ENCODE assay signal across 20 mouse cellular contexts in genomic region chr15:30471280-30471966, GRCm38 (mm10).
A peak's percentile ranks its signal among the peaks of the same experiment; 100 is the strongest.
DNase-seq lines count a peak whose midpoint lies in the region; ATAC-seq and TF ChIP-seq lines count a peak whose summit lies in the region.
"Had no signal": no experiment of that assay in that cellular context is flagged by ENCODE, and none has a peak within 500 bp of the region (broad histone marks: within the 10 kb centered on the region; RNA-seq: fewer than 3 reads in every experiment).

No protein-coding gene starts in this region.

- no peak overlapping the region for H3K9ac ChIP-seq in forebrain, embryonic 12.5 days
- H3K9ac ChIP-seq in hindbrain, embryonic 16.5 days (ENCODE audit: low read depth, low read length): no peak overlapping the region
- no peak overlapping the region for H3K9ac ChIP-seq in hindbrain, embryonic 14.5 days
- H3K9ac ChIP-seq in forebrain, embryonic 16.5 days (replicated peaks; ENCODE audit: low read depth, low read length): no peak overlapping the region
- H3K9ac ChIP-seq: embryonic facial prominence, embryonic 15.5 days; heart, embryonic 12.5 days; kidney, embryonic 15.5 days; limb, embryonic 13.5 days; liver, embryonic 13.5 days; lung, embryonic 15.5 days had no signal

- H3K4me3 ChIP-seq in forebrain, embryonic 12.5 days (replicated peaks): no peak overlapping the region
- no peak overlapping the region for H3K4me3 ChIP-seq in forebrain, embryonic 10.5 days
- no peak overlapping the region for H3K4me3 ChIP-seq in hindbrain, embryonic 16.5 days (ENCODE audit: low read length)
- H3K4me3 ChIP-seq in hindbrain, embryonic 14.5 days (replicated peaks; ENCODE audit: low read length): no peak overlapping the region
- H3K4me3 ChIP-seq in forebrain, embryonic 16.5 days (replicated peaks; ENCODE audit: low read length): no peak overlapping the region
- H3K4me3 ChIP-seq: embryonic facial prominence, embryonic 15.5 days; heart, embryonic 12.5 days; kidney, embryonic 15.5 days; limb, embryonic 13.5 days; liver, embryonic 13.5 days; lung, embryonic 15.5 days had no signal

- H3K4me2 ChIP-seq in forebrain, embryonic 12.5 days: no peak overlapping the region
- H3K4me2 ChIP-seq in hindbrain, embryonic 16.5 days (ENCODE audit: low read length): no peak overlapping the region
- no peak overlapping the region for H3K4me2 ChIP-seq in hindbrain, embryonic 14.5 days (replicated peaks)
- H3K4me2 ChIP-seq in forebrain, embryonic 16.5 days (ENCODE audit: low read length): no peak overlapping the region
- H3K4me2 ChIP-seq: embryonic facial prominence, embryonic 15.5 days; heart, embryonic 12.5 days; kidney, embryonic 15.5 days; limb, embryonic 13.5 days; liver, embryonic 13.5 days; lung, embryonic 15.5 days had no signal

- H3K4me1 ChIP-seq in forebrain, embryonic 12.5 days: no peaks in the 10 kb centered on the region; the same call in 1 of the 2 replicates
- H3K4me1 ChIP-seq in forebrain, embryonic 10.5 days: no peaks in the 10 kb centered on the region
- peaks cover 8% of the 10 kb centered on the region for H3K4me1 ChIP-seq in hindbrain, embryonic 16.5 days (ENCODE audit: control insufficient read depth, insufficient read depth, low read depth, low read length)
- H3K4me1 ChIP-seq in hindbrain, embryonic 14.5 days (replicated peaks; ENCODE audit: control insufficient read depth, insufficient read depth, low read length): peaks cover 18% of the 10 kb centered on the region
- H3K4me1 ChIP-seq in forebrain, embryonic 16.5 days (replicated peaks; ENCODE audit: control insufficient read depth, insufficient read depth, low read length): 0 out of 2 replicates have a peak, but pooled peaks cover 3% of the 10 kb centered on the region
- H3K4me1 ChIP-seq: embryonic facial prominence, embryonic 15.5 days; heart, embryonic 12.5 days; kidney, embryonic 15.5 days; limb, embryonic 13.5 days; liver, embryonic 13.5 days; lung, embryonic 15.5 days had no signal

- no peaks in the 10 kb centered on the region for H3K9me3 ChIP-seq in forebrain, embryonic 12.5 days
- no peaks in the 10 kb centered on the region for H3K9me3 ChIP-seq in forebrain, embryonic 10.5 days
- no peaks in the 10 kb centered on the region for H3K9me3 ChIP-seq in hindbrain, embryonic 16.5 days (ENCODE audit: control insufficient read depth, low read length)
- no peaks in the 10 kb centered on the region for H3K9me3 ChIP-seq in hindbrain, embryonic 14.5 days (ENCODE audit: control insufficient read depth, low read length)
- H3K9me3 ChIP-seq in forebrain, embryonic 16.5 days (ENCODE audit: control insufficient read depth, low read length): no peaks in the 10 kb centered on the region
- H3K9me3 ChIP-seq: embryonic facial prominence, embryonic 15.5 days; heart, embryonic 12.5 days; kidney, embryonic 15.5 days; limb, embryonic 13.5 days; liver, embryonic 13.5 days; lung, embryonic 15.5 days had no signal

- no peak for TF ChIP-seq CTCF in brain, embryonic 14.5 days (IDR thresholded peaks at IDR 0.05; ENCODE audit: borderline replicate concordance, extremely low read depth, insufficient read depth, insufficient read length)

- ATAC-seq in forebrain, embryonic 12.5 days (ENCODE audit: low FRiP score): peak; percentile 41; the same call in 1 of the 2 replicates
- ATAC-seq in hindbrain, embryonic 16.5 days: peak; percentile 29; the same call in 1 of the 2 replicates
- ATAC-seq in hindbrain, embryonic 14.5 days (ENCODE audit: low FRiP score): no peak; the same call in 1 of the 2 replicates
- peak; percentile 43; the same call in 1 of the 2 replicates for ATAC-seq in forebrain, embryonic 16.5 days
- ATAC-seq: intestine, embryonic 16.5 days had no signal

- no peak for TF ChIP-seq POLR2A in brain, embryonic 14.5 days (IDR thresholded peaks at IDR 0.05; ENCODE audit: borderline replicate concordance, extremely low read depth, insufficient read depth, insufficient read length, poor library complexity, severe bottlenecking)

- no peaks in the 10 kb centered on the region for H3K36me3 ChIP-seq in forebrain, embryonic 12.5 days (replicated peaks)
- no peaks in the 10 kb centered on the region for H3K36me3 ChIP-seq in forebrain, embryonic 10.5 days (replicated peaks)
- H3K36me3 ChIP-seq in hindbrain, embryonic 16.5 days (ENCODE audit: control insufficient read depth, insufficient read depth, low read length): no peaks in the 10 kb centered on the region
- no peaks in the 10 kb centered on the region for H3K36me3 ChIP-seq in hindbrain, embryonic 14.5 days (replicated peaks; ENCODE audit: control insufficient read depth, insufficient read depth)
- no peaks in the 10 kb centered on the region for H3K36me3 ChIP-seq in forebrain, embryonic 16.5 days (ENCODE audit: control insufficient read depth, insufficient read depth)
- H3K36me3 ChIP-seq: embryonic facial prominence, embryonic 15.5 days; heart, embryonic 12.5 days; kidney, embryonic 15.5 days; limb, embryonic 13.5 days; liver, embryonic 13.5 days; lung, embryonic 15.5 days had no signal

- no peak for DNase-seq in forebrain, embryonic 10.5 days (ENCODE audit: extremely low spot score, low spot score)
- DNase-seq in hindbrain, embryonic 14.5 days (ENCODE audit: low spot score): no peak
- DNase-seq in brain, embryonic 14.5 days (ENCODE audit: low read depth): peak; percentile 54
- DNase-seq in spleen, adult 12 weeks (ENCODE audit: low spot score): no peak
- DNase-seq: B cell, adult 2 months; kidney, postnatal 4 days; layer of hippocampus, adult 9-11 months; liver, embryonic 13.5 days; lung, postnatal 4 days; retina, postnatal 1 day; thymus, adult 2 months had no signal

- WGBS in forebrain, embryonic 12.5 days: 81% methylated on average over 6 of the region's 6 CpGs
- WGBS in forebrain, embryonic 10.5 days: 84% methylated on average over 6 of the region's 6 CpGs
- 53% methylated on average over 6 of the region's 6 CpGs for WGBS in hindbrain, embryonic 16.5 days
- WGBS in hindbrain, embryonic 14.5 days: 56% methylated on average over 6 of the region's 6 CpGs
- WGBS in forebrain, embryonic 16.5 days: 67% methylated on average over 6 of the region's 6 CpGs

- no peak overlapping the region for H3K27ac ChIP-seq in forebrain, embryonic 12.5 days
- no peak overlapping the region for H3K27ac ChIP-seq in forebrain, embryonic 10.5 days
- no peak overlapping the region for H3K27ac ChIP-seq in hindbrain, embryonic 16.5 days (ENCODE audit: low read depth, low read length)
- H3K27ac ChIP-seq in hindbrain, embryonic 14.5 days: no peak overlapping the region
- H3K27ac ChIP-seq in forebrain, embryonic 16.5 days (ENCODE audit: low read length): no peak overlapping the region
- H3K27ac ChIP-seq: embryonic facial prominence, embryonic 15.5 days; kidney, embryonic 15.5 days; limb, embryonic 13.5 days; liver, embryonic 13.5 days; lung, embryonic 15.5 days had no signal

- H3K27me3 ChIP-seq in forebrain, embryonic 12.5 days: no peaks in the 10 kb centered on the region
- no peaks in the 10 kb centered on the region for H3K27me3 ChIP-seq in forebrain, embryonic 10.5 days (ENCODE audit: poor library complexity, severe bottlenecking)
- H3K27me3 ChIP-seq in hindbrain, embryonic 16.5 days (replicated peaks; ENCODE audit: control insufficient read depth, insufficient read depth, low read length): no peaks in the 10 kb centered on the region
- H3K27me3 ChIP-seq in hindbrain, embryonic 14.5 days (ENCODE audit: control insufficient read depth, insufficient read depth, low read length): no peaks in the 10 kb centered on the region
- H3K27me3 ChIP-seq in forebrain, embryonic 16.5 days (replicated peaks; ENCODE audit: control insufficient read depth, insufficient read depth, low read length): no peaks in the 10 kb centered on the region
- H3K27me3 ChIP-seq: embryonic facial prominence, embryonic 15.5 days; heart, embryonic 12.5 days; kidney, embryonic 15.5 days; limb, embryonic 13.5 days; liver, embryonic 13.5 days; lung, embryonic 15.5 days had no signal
